Mouse (Mus musculus): Measurements from ENCODE around the gene Lrsam1. TPM values are rescaled to one million over a fixed set of nuclear protein-coding genes. Genes with fewer than 3 reads are reported as not detected.
A peak's percentile ranks its signal among the peaks of the same experiment; 100 is the strongest.

Gene Lrsam1
- polyA plus RNA-seq, 1 experiment = 8.3 TPM

- H3K4me3 ChIP-seq (ENCODE audit: extremely low read depth, insufficient read depth, insufficient read length) = no peak overlapping the region
- no peaks in the 10 kb centered on the region for H3K36me3 ChIP-seq (ENCODE audit: control insufficient read depth, insufficient read depth, low read length)
- DNase-seq (ENCODE audit: low read depth in 1 of 2, low spot score in 2 of 2) = no peak
- WGBS = 87% methylated on average over 7 of the region's 7 CpGs
- no peak for TF ChIP-seq CTCF (IDR thresholded peaks at IDR 0.05; ENCODE audit: extremely low read depth, insufficient read depth, insufficient read length, insufficient replicate concordance)
- no peak for TF ChIP-seq POLR2A (IDR thresholded peaks at IDR 0.05; ENCODE audit: low read depth, low read length)
- H3K4me1 ChIP-seq (ENCODE audit: control insufficient read depth, insufficient read depth, insufficient read length) = peaks cover 20% of the 10 kb centered on the region; the same call in 1 of the 2 replicates
- no peaks in the 10 kb centered on the region for H3K27me3 ChIP-seq (ENCODE audit: control insufficient read depth, insufficient read depth, low read length)
- H3K27ac ChIP-seq (ENCODE audit: insufficient read depth, low read length) = no peak overlapping the region
Measured at GRCm38 (mm10) chr2:32898983-32899382, 62.4 kb downstream of the Lrsam1 start.

- Histone ChIP-seq H3K4me1 (ENCODE audit: control insufficient read depth, insufficient read depth, insufficient read length) (peaks cover 25% of the 10 kb centered on the region; the same call in 1 of the 2 replicates), H3K27me3 (ENCODE audit: control insufficient read depth, insufficient read depth, low read length) (no peaks in the 10 kb centered on the region), H3K27ac (ENCODE audit: insufficient read depth, low read length) (no peak overlapping the region), H3K36me3 (ENCODE audit: control insufficient read depth, insufficient read depth, low read length) (no peaks in the 10 kb centered on the region), H3K4me3 (ENCODE audit: extremely low read depth, insufficient read depth, insufficient read length) (no peak overlapping the region)
- TF ChIP-seq CTCF (IDR thresholded peaks at IDR 0.05; ENCODE audit: extremely low read depth, insufficient read depth, insufficient read length, insufficient replicate concordance) (no peak), POLR2A (IDR thresholded peaks at IDR 0.05; ENCODE audit: low read depth, low read length) (no peak)
- no peak for DNase-seq (ENCODE audit: low read depth in 1 of 2, low spot score in 2 of 2)
- WGBS = 73% methylated on average over 10 of the region's 10 CpGs
Measured at GRCm38 (mm10) chr2:32896507-32897147, 64.8 kb downstream of the Lrsam1 start.

- no peak overlapping the region for H3K27ac ChIP-seq (ENCODE audit: insufficient read depth, low read length)
- peaks cover 25% of the 10 kb centered on the region; the same call in 1 of the 2 replicates for H3K4me1 ChIP-seq (ENCODE audit: control insufficient read depth, insufficient read depth, insufficient read length)
- TF ChIP-seq POLR2A (IDR thresholded peaks at IDR 0.05; ENCODE audit: low read depth, low read length) (no peak), CTCF (IDR thresholded peaks at IDR 0.05; ENCODE audit: extremely low read depth, insufficient read depth, insufficient read length, insufficient replicate concordance) (no peak)
- no peaks in the 10 kb centered on the region for H3K36me3 ChIP-seq (ENCODE audit: control insufficient read depth, insufficient read depth, low read length)
- WGBS = 76% methylated on average over 8 of the region's 8 CpGs
- DNase-seq (ENCODE audit: low read depth in 1 of 2, low spot score in 2 of 2) = no peak
- no peaks in the 10 kb centered on the region for H3K27me3 ChIP-seq (ENCODE audit: control insufficient read depth, insufficient read depth, low read length)
- no peak overlapping the region for H3K4me3 ChIP-seq (ENCODE audit: extremely low read depth, insufficient read depth, insufficient read length)
Measured at GRCm38 (mm10) chr2:32895606-32896106, 65.8 kb downstream of the Lrsam1 start.

- no peak for TF ChIP-seq POLR2A (IDR thresholded peaks at IDR 0.05; ENCODE audit: low read depth, low read length)
- TF ChIP-seq CTCF (IDR thresholded peaks at IDR 0.05; ENCODE audit: extremely low read depth, insufficient read depth, insufficient read length, insufficient replicate concordance) = no peak
- 12% methylated on average over 2 of the region's 2 CpGs for WGBS
- Histone ChIP-seq H3K4me1 (ENCODE audit: control insufficient read depth, insufficient read depth, insufficient read length) (peaks cover 25% of the 10 kb centered on the region; the same call in 1 of the 2 replicates), H3K4me3 (ENCODE audit: extremely low read depth, insufficient read depth, insufficient read length) (no peak overlapping the region), H3K27ac (ENCODE audit: insufficient read depth, low read length) (peak overlapping the region; percentile 36; the same call in 1 of the 2 replicates), H3K36me3 (ENCODE audit: control insufficient read depth, insufficient read depth, low read length) (no peaks in the 10 kb centered on the region), H3K27me3 (ENCODE audit: control insufficient read depth, insufficient read depth, low read length) (no peaks in the 10 kb centered on the region)
- peak in 1 of 2 experiments; percentile 38 for DNase-seq (ENCODE audit: low read depth in 1 of 2, low spot score in 2 of 2)
Measured at GRCm38 (mm10) chr2:32894097-32894496, 67.3 kb downstream of the Lrsam1 start.

GRCm38 (mm10) chr2:32892490-32892889 is 68.9 kb downstream of the Lrsam1 start:
- no peak overlapping the region for H3K27ac ChIP-seq (ENCODE audit: insufficient read depth, low read length)
- TF ChIP-seq CTCF (IDR thresholded peaks at IDR 0.05; ENCODE audit: extremely low read depth, insufficient read depth, insufficient read length, insufficient replicate concordance) (no peak), POLR2A (IDR thresholded peaks at IDR 0.05; ENCODE audit: low read depth, low read length) (no peak)
- H3K27me3 ChIP-seq (ENCODE audit: control insufficient read depth, insufficient read depth, low read length) = no peaks in the 10 kb centered on the region
- H3K4me3 ChIP-seq (ENCODE audit: extremely low read depth, insufficient read depth, insufficient read length) = no peak overlapping the region
- WGBS = 76% methylated on average over 14 of the region's 14 CpGs
- H3K36me3 ChIP-seq (ENCODE audit: control insufficient read depth, insufficient read depth, low read length) = no peaks in the 10 kb centered on the region
- H3K4me1 ChIP-seq (ENCODE audit: control insufficient read depth, insufficient read depth, insufficient read length) = peaks cover 17% of the 10 kb centered on the region; the same call in 1 of the 2 replicates
- no peak for DNase-seq (ENCODE audit: low read depth in 1 of 2, low spot score in 2 of 2)

- TF ChIP-seq CTCF (IDR thresholded peaks at IDR 0.05; ENCODE audit: extremely low read depth, insufficient read depth, insufficient read length, insufficient replicate concordance) = no peak
- TF ChIP-seq POLR2A (IDR thresholded peaks at IDR 0.05; ENCODE audit: low read depth, low read length) = no peak
- H3K36me3 ChIP-seq (ENCODE audit: control insufficient read depth, insufficient read depth, low read length) = no peaks in the 10 kb centered on the region
- no peak overlapping the region for H3K27ac ChIP-seq (ENCODE audit: insufficient read depth, low read length)
- no peak for DNase-seq (ENCODE audit: low read depth in 1 of 2, low spot score in 2 of 2)
- no peaks in the 10 kb centered on the region for H3K27me3 ChIP-seq (ENCODE audit: control insufficient read depth, insufficient read depth, low read length)
- H3K4me3 ChIP-seq (ENCODE audit: extremely low read depth, insufficient read depth, insufficient read length) = no peak overlapping the region
- H3K4me1 ChIP-seq (ENCODE audit: control insufficient read depth, insufficient read depth, insufficient read length) = peaks cover 14% of the 10 kb centered on the region; the same call in 1 of the 2 replicates
- WGBS = 74% methylated on average over 9 of the region's 9 CpGs
Measured at GRCm38 (mm10) chr2:32891278-32891677, 70.1 kb downstream of the Lrsam1 start.

GRCm38 (mm10) chr2:32890280-32890679 is 71.1 kb downstream of the Lrsam1 start:
- Histone ChIP-seq H3K4me1 (ENCODE audit: control insufficient read depth, insufficient read depth, insufficient read length) (peaks cover 14% of the 10 kb centered on the region; the same call in 1 of the 2 replicates), H3K27ac (ENCODE audit: insufficient read depth, low read length) (no peak overlapping the region), H3K27me3 (ENCODE audit: control insufficient read depth, insufficient read depth, low read length) (no peaks in the 10 kb centered on the region), H3K36me3 (ENCODE audit: control insufficient read depth, insufficient read depth, low read length) (no peaks in the 10 kb centered on the region), H3K4me3 (ENCODE audit: extremely low read depth, insufficient read depth, insufficient read length) (no peak overlapping the region)
- DNase-seq (ENCODE audit: low read depth in 1 of 2, low spot score in 2 of 2) = no peak
- WGBS = 26% methylated on average over 3 of the region's 3 CpGs
- TF ChIP-seq POLR2A (IDR thresholded peaks at IDR 0.05; ENCODE audit: low read depth, low read length) = no peak
- TF ChIP-seq CTCF (IDR thresholded peaks at IDR 0.05; ENCODE audit: extremely low read depth, insufficient read depth, insufficient read length, insufficient replicate concordance) = no peak
